Mouse (Mus musculus) heart, postnatal 0 days (tissue): ENCODE measurements at regions not wholly inside any gene's neighbourhood (a gene's known extent, or its start where the extent isn't known, plus 50 kb on each side); places are given as distances from the start of the nearest gene placed in this dataset.

Experiments
- CTCF ChIP-seq: IDR thresholded peaks from 2 replicates; pipeline ENCODE4 v1.5.1; 2016; ENCODE audit warnings: antibody characterized with exemption, control low read depth, low read depth
- EP300 ChIP-seq: IDR thresholded peaks from 2 replicates; pipeline ENCODE4 v1.6.1; 2016; ENCODE audit warnings: antibody characterized with exemption, low read depth

DNA sequence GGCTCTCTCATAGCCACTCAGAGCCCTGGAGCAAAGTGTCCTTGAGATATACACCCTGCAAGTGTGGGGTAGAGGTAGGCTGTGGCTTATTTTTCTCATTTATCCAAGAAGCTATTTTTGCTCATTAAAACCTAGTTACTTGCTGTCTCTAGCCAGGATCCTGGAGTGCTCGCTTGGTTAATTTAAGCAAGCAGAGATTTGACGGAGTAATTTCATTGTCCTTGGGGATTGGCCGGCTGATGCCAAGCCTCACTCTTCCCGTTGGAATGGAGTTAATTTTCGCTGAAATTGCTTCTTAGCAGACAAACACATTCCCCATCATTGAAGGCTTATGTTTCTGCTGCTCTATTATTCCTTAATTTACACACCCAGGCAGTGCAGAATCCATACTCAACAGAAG is 167.1 kb downstream of the Tpra1 start:
- TF ChIP-seq CTCF, result no peak
- TF ChIP-seq EP300, result no peak
